Mouse (Mus musculus) heart, adult 2 months (tissue): ENCODE measurements at regions not wholly inside any gene's neighbourhood (a gene's known extent, or its start where the extent isn't known, plus 50 kb on each side); places are given as distances from the start of the nearest gene placed in this dataset.

Experiments used
- CTCF ChIP-seq: fragments of 200-600 bp; IDR thresholded peaks from 2 replicates; pipeline ENCODE4 v1.8.1; 2022; ENCODE audit warnings: antibody characterized with exemption, mild to moderate bottlenecking, moderate library complexity
- EP300 ChIP-seq: fragments of 200-500 bp; IDR thresholded peaks from 2 replicates; pipeline ENCODE4 v1.6.1; 2011; ENCODE audit warnings: low read depth, low read length, control low read depth; ENCODE audit not compliant: insufficient read depth
- POLR2A ChIP-seq: fragments of 200-500 bp; IDR thresholded peaks from 2 replicates; pipeline ENCODE4 v1.6.1; 2011; ENCODE audit warnings: mild to moderate bottlenecking, low read depth, low read length, control low read depth; ENCODE audit not compliant: insufficient read depth

DNA sequence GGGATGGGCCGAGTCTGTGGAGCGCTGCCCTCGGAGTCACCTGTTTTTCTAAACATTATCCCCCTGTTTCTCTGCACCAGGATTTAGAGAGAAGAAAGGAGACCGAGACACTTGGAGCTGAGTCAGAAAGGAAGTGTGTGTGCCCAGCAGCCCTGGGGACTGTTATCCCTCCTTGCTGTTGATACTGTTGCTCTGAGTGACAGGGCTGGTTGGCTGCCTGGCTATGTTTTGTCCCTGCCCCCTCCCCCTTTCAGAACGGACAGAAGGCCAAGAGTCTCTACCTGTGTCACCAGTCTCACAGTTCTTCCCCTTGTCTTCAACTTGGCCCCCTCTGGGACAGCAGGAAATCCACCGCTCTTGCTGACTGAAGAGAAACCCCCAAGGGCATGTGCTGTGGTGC lies 93.4 kb upstream of the Zfp703 start:
- TF ChIP-seq CTCF (no peak), POLR2A (no peak), EP300 (no peak)
